In the genomic region with DNA sequence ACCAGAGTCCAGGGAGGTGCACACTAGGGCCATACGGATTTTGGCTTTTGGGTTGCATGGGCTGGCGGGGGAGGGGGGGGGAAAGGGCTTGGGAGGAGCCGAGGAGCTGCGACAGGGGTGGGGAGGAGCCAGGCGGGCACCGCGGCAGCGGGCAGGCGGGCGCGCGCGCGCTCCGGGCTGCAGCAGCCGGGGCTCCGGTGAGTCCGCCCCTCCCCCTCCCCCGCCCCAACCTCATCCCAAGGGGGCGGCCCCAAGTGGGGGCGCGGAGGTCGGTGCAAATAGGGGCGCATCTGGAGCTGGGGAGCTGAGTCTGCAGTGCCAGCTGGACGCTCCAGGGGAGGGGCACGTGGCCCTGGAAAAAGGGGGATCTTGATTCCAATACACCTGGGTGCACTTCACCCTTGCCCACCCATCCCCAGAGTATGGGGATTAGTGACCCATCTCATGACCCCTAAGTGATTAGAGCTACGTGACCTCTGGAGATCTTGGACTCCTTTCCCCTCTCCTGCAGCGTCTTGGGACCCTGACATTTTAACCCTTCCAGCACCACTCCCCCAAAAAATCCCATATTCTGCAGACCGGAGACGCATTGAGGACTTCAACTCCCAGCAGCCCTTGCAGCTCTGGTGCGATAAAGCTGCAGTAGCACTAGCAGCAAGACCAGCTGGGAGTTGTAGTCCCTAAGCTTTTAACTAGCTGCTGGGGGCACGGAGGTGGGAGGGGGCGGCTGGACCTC, we compare ENCODE assay signal across 8 mouse cellular contexts. TPM values are rescaled to one million over a fixed set of nuclear protein-coding genes. Genes with fewer than 3 reads are reported as not detected.
A peak's percentile ranks its signal among the peaks of the same experiment; 100 is the strongest.
DNase-seq lines count a peak whose midpoint lies in the region; ATAC-seq and TF ChIP-seq lines count a peak whose summit lies in the region.

A gene (plus strand): TSS at position 123 of the 736 bp plus-strand sequence.

- peak; percentile 80 for DNase-seq in kidney, postnatal 10 days
- peak; percentile 61 for DNase-seq in liver, embryonic 11.5 days (ENCODE audit: low spot score)
- peak; percentile 56 for DNase-seq in naive thymus-derived CD4-positive, alpha-beta T cell, adult 2 months (ENCODE audit: low read depth)
- peak; percentile 79 for DNase-seq in testis, postnatal 10 days (ENCODE audit: low spot score)

- H3K27ac ChIP-seq in bone marrow macrophage, adult 2 months (ENCODE audit: insufficient read depth, low read depth, low read length) = no peak within 1 kb of the TSS
- H3K27ac ChIP-seq in heart, embryonic 14.5 days (replicated peaks in 1 of 2; ENCODE audit: control insufficient read depth in 1 of 2, insufficient read depth in 1 of 2, low read depth in 2 of 2, low read length in 2 of 2) = no peak within 1 kb of the TSS
- H3K27ac ChIP-seq in liver, embryonic 11.5 days (ENCODE audit: low read depth, low read length) = no peak within 1 kb of the TSS

- peaks cover 60% of the 10 kb centered on the region for H3K27me3 ChIP-seq in erythroblast, embryonic 14.5 days (ENCODE audit: control insufficient read depth)
- H3K27me3 ChIP-seq in heart, embryonic 14.5 days (ENCODE audit: control insufficient read depth, insufficient read depth, low read length) = peaks cover 48% of the 10 kb centered on the region
- peaks cover 51% of the 10 kb centered on the region for H3K27me3 ChIP-seq in liver, embryonic 11.5 days (replicated peaks; ENCODE audit: control insufficient read depth, insufficient read depth, low read length)

- H3K4me2 ChIP-seq in heart, embryonic 14.5 days (ENCODE audit: low read length) = peak within 1 kb of the TSS; percentile 91
- peak within 1 kb of the TSS; percentile 84 for H3K4me2 ChIP-seq in liver, embryonic 11.5 days

- peak within 1 kb of the TSS; percentile 68 for H3K9ac ChIP-seq in heart, embryonic 14.5 days (ENCODE audit: low read length)
- H3K9ac ChIP-seq in liver, embryonic 11.5 days (ENCODE audit: low read depth, low read length) = 0 out of 2 replicates have a peak within 1 kb of the TSS, but pooled peaks have one; percentile 14

- H3K4me3 ChIP-seq in bone marrow macrophage, adult 2 months (ENCODE audit: insufficient read depth, low read length) = peak within 1 kb of the TSS; percentile 49
- H3K4me3 ChIP-seq in erythroblast, embryonic 14.5 days (replicated peaks) = peak within 1 kb of the TSS; percentile 27
- H3K4me3 ChIP-seq in heart, embryonic 14.5 days (ENCODE audit: control insufficient read depth in 1 of 2, insufficient read depth in 1 of 2, low read depth in 1 of 2, low read length in 2 of 2) = peak within 1 kb of the TSS; percentile 45 to 47
- H3K4me3 ChIP-seq in liver, embryonic 11.5 days (ENCODE audit: low read depth, low read length) = peak within 1 kb of the TSS; percentile 50

- ATAC-seq in CD4-positive, CD25-positive, alpha-beta regulatory T cell, adult 4 months = peak; percentile 90
- peak; percentile 55; the same call in 1 of the 2 replicates for ATAC-seq in heart, embryonic 14.5 days (ENCODE audit: insufficient number of reproducible peaks, insufficient read depth, low FRiP score, low read depth)
- peak; percentile 65 for ATAC-seq in liver, embryonic 11.5 days (replicated peaks; ENCODE audit: low FRiP score)

- peaks cover 3% of the 10 kb centered on the region; the same call in 1 of the 2 replicates for H3K4me1 ChIP-seq in bone marrow macrophage, adult 2 months (ENCODE audit: control insufficient read depth, insufficient read depth, low read length)
- H3K4me1 ChIP-seq in erythroblast, embryonic 14.5 days (ENCODE audit: control insufficient read depth) = no peaks in the 10 kb centered on the region; the same call in 1 of the 2 replicates
- H3K4me1 ChIP-seq in heart, embryonic 14.5 days (ENCODE audit: control insufficient read depth in 2 of 2, insufficient read depth in 2 of 2, low read length in 2 of 2) = peaks cover 4 to 8% of the 10 kb centered on the region in 2 experiments; a peak in 3 of 4 replicates
- no peaks in the 10 kb centered on the region for H3K4me1 ChIP-seq in liver, embryonic 11.5 days (replicated peaks; ENCODE audit: control insufficient read depth, insufficient read depth, low read length)

- under 1% methylated on average over 28 of the region's 33 CpGs for WGBS in heart, embryonic 14.5 days
- 1% methylated on average over 23 of the region's 33 CpGs for WGBS in liver, embryonic 11.5 days

- H3K9me3 ChIP-seq in erythroblast, embryonic 14.5 days (ENCODE audit: control insufficient read depth, low read length) = no peaks in the 10 kb centered on the region
- H3K9me3 ChIP-seq in heart, embryonic 14.5 days (ENCODE audit: control insufficient read depth, low read length) = peaks cover 4% of the 10 kb centered on the region; the same call in 1 of the 2 replicates
- H3K9me3 ChIP-seq in liver, embryonic 11.5 days (ENCODE audit: control insufficient read depth, low read length) = no peaks in the 10 kb centered on the region

- no peak for TF ChIP-seq POLR2A in bone marrow macrophage, adult 2 months (IDR thresholded peaks at IDR 0.05; ENCODE audit: borderline replicate concordance, low read depth, low read length)

- TF ChIP-seq CTCF in bone marrow macrophage, adult 2 months (IDR thresholded peaks at IDR 0.05; ENCODE audit: low read depth, low read length) = no peak

- H3K36me3 ChIP-seq in erythroblast, embryonic 14.5 days (ENCODE audit: control insufficient read depth) = no peaks in the 10 kb centered on the region
- no peaks in the 10 kb centered on the region for H3K36me3 ChIP-seq in heart, embryonic 14.5 days (ENCODE audit: control insufficient read depth, insufficient read depth, low read length)
- H3K36me3 ChIP-seq in liver, embryonic 11.5 days (ENCODE audit: control insufficient read depth, insufficient read depth, low read length) = no peaks in the 10 kb centered on the region

RNA-seq across cellular contexts. Expression of the gene that starts here (rescaled TPM):
- not detected for polyA plus RNA-seq in CD4-positive, CD25-positive, alpha-beta regulatory T cell, adult 4 months (2017; shearing (Covaris generic))
- polyA plus RNA-seq in bone marrow macrophage, adult 2 months (2012; ENCODE audit: insufficient read depth, insufficient read length, missing spikeins) = 0.62 and 0.89 TPM in 2 replicates
- polyA plus RNA-seq in erythroblast, embryonic 14.5 days (2012) = not detected in 2 replicates
- 0.57 and 0.59 TPM in 2 replicates for polyA plus RNA-seq in heart, embryonic 14.5 days (2014; fragmentation: Nextera tagmentation; extraction: Ambion mirVana)
- polyA plus RNA-seq in liver, embryonic 11.5 days (2014; fragmentation: Nextera tagmentation; extraction: Ambion mirVana) = 0.35 and 0.40 TPM in 2 replicates

Comparison
In these comparisons a context has a peak if more than half of its experiments do, and no peak if none do; other contexts are left out.
1. Peak in ATAC-seq in CD4-positive, CD25-positive, alpha-beta regulatory T cell, adult 4 months; RNA of the gene not detected or under 1 TPM.
2. Peak in ATAC-seq, H3K4me3 ChIP-seq, H3K9ac ChIP-seq and H3K4me2 ChIP-seq in heart, embryonic 14.5 days; RNA of the gene not detected or under 1 TPM.
3. Peak in DNase-seq, ATAC-seq, H3K4me3 ChIP-seq, H3K9ac ChIP-seq and H3K4me2 ChIP-seq in liver, embryonic 11.5 days; RNA of the gene not detected or under 1 TPM.